Mouse (Mus musculus) olfactory bulb, adult 2 months (tissue): ENCODE data around the gene Zfp811.

Experiments
- CTCF ChIP-seq: fragments of 200-500 bp; IDR thresholded peaks from 2 replicates; pipeline ENCODE4 v1.5.1; 2012; ENCODE audit warnings: low read depth, mild to moderate bottlenecking, low read length, moderate library complexity; ENCODE audit not compliant: insufficient read depth
- POLR2A ChIP-seq: fragments of 200-500 bp; IDR thresholded peaks from 2 replicates; pipeline ENCODE4 v1.6.1; 2012; ENCODE audit warnings: mild to moderate bottlenecking, low read depth, low read length, moderate library complexity; ENCODE audit not compliant: insufficient read depth

DNA sequence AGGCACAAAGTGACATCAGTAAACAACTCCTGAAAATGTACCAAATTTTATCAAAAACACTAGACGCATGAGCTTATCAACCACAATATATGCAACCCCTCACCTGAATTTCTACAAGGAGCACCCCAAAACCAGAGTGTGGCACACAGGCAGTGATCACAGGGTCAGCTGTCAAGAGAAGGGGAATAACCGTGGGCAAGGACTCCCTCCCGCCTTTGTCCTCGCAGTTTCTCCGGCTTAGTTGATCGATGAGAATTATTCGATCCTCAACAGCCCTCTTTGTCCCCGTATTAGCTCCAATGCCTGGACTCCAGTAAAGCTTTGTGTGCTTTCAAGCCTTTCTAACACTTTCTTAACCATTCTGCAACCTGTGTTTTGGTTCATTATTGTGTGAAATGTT lies 810 bp downstream of the Zfp811 start:
- TF ChIP-seq CTCF (no peak), POLR2A (no peak)
